Comparison of ENCODE assay signal across 19 mouse cellular contexts in genomic region chr7:25057888-25058287, GRCm38 (mm10).
"Had no signal": no experiment of that assay in that cellular context is flagged by ENCODE, and none has a peak within 500 bp of the region (broad histone marks: within the 10 kb centered on the region; RNA-seq: fewer than 3 reads in every experiment).

No protein-coding gene starts in this region.

- H3K4me1 ChIP-seq: midbrain, embryonic 10.5 days; midbrain, embryonic 13.5 days; midbrain, embryonic 15.5 days; neural tube, embryonic 13.5 days; neural tube, embryonic 15.5 days had no signal

- H3K4me3 ChIP-seq: midbrain, embryonic 10.5 days; midbrain, embryonic 13.5 days; midbrain, embryonic 15.5 days; myocyte; neural tube, embryonic 13.5 days; neural tube, embryonic 15.5 days had no signal

- H3K9me3 ChIP-seq: midbrain, embryonic 10.5 days; midbrain, embryonic 13.5 days; midbrain, embryonic 15.5 days; neural tube, embryonic 13.5 days; neural tube, embryonic 15.5 days had no signal

- DNase-seq: lung, adult 18-20 months; lung, embryonic 14.5 days; lung, postnatal 14 days; lung, postnatal 36 days; retina, postnatal 1 day; right cerebral cortex, adult 18-20 months; right cerebral cortex, postnatal 25 days; right cerebral cortex, postnatal 4 days; spleen, adult 18-20 months; thymus, adult 18-20 months; thymus, postnatal 14 days; thymus, postnatal 36 days had no signal

- ATAC-seq: midbrain, embryonic 13.5 days had no signal

- H3K9ac ChIP-seq: liver, embryonic 14.5 days; lung, embryonic 14.5 days; midbrain, embryonic 13.5 days; midbrain, embryonic 15.5 days; neural tube, embryonic 13.5 days; neural tube, embryonic 15.5 days had no signal

- H3K27me3 ChIP-seq: midbrain, embryonic 13.5 days; midbrain, embryonic 15.5 days; neural tube, embryonic 13.5 days; neural tube, embryonic 15.5 days had no signal

- H3K4me2 ChIP-seq: lung, embryonic 14.5 days; midbrain, embryonic 13.5 days; midbrain, embryonic 15.5 days; neural tube, embryonic 13.5 days; neural tube, embryonic 15.5 days had no signal

- H3K27ac ChIP-seq: liver, embryonic 14.5 days; midbrain, embryonic 10.5 days; midbrain, embryonic 13.5 days; midbrain, embryonic 15.5 days; neural tube, embryonic 13.5 days; neural tube, embryonic 15.5 days had no signal
